Mouse (Mus musculus) embryonic facial prominence, embryonic 10.5 days (tissue): ENCODE data around the gene Gm3298. TPM values are rescaled to one million over a fixed set of nuclear protein-coding genes. Genes with fewer than 3 reads are reported as not detected.
"Not testable (repeated sequence)": the region's sequence is repeated elsewhere in the genome, so short reads cannot be mapped to it uniquely, and the experiment has no call there.

ENCODE experiments used
- DNase-seq: peaks from one replicate; pipeline ENCODE4 v3.0.0-alpha.2; 2017; ENCODE audit warnings: low spot score
- H3K27ac ChIP-seq: fragments of 300-500 bp; sonication (generic); replicated peaks from 2 replicates; pipeline ENCODE4 v1.5.1; 2016; ENCODE audit warnings: mild to moderate bottlenecking
- H3K27me3 ChIP-seq: fragments of 300-500 bp; sonication (generic); replicated peaks from 2 replicates; pipeline ENCODE4 v1.6.1; 2016; ENCODE audit warnings: low read depth, mild to moderate bottlenecking; ENCODE audit not compliant: poor library complexity, severe bottlenecking
- H3K36me3 ChIP-seq: fragments of 300-500 bp; sonication (generic); replicated peaks from 2 replicates; pipeline ENCODE4 v1.6.1; 2016; ENCODE audit warnings: mild to moderate bottlenecking, moderate library complexity
- H3K4me1 ChIP-seq: fragments of 300-500 bp; sonication (generic); 2 replicates; pipeline ENCODE4 v1.6.1; 2016
- H3K4me3 ChIP-seq: fragments of 300-500 bp; sonication (generic); 2 replicates; pipeline ENCODE4 v1.5.1; 2016; ENCODE audit warnings: mild to moderate bottlenecking, moderate library complexity
- H3K9me3 ChIP-seq: fragments of 300-500 bp; sonication (generic); 2 replicates; pipeline ENCODE4 v1.6.1; 2016; ENCODE audit warnings: mild to moderate bottlenecking
- WGBS: fragments of 180-500 bp; shearing (Covaris S2); methylation state at CpG from one replicate; pipeline ENCODE4 v1.1.7; 2016; 5-methylcytosine and 5-hydroxymethylcytosine counted together
- polyA plus RNA-seq: library from polyadenylated mRNA; unstranded; fragments of >200 nt; fragmentation: Nextera tagmentation; extraction: Ambion mirVana; gene quantifications from 2 replicates; pipeline ENCODE4 v1.2.1, GENCODE M21; 2016

Gene Gm3298
- polyA plus RNA-seq = 1.0 TPM in 1 of 2 replicates, not detected in the other

GRCm38 (mm10) chr14:5015591-5015990 is at the start of gene Gm3298:
Gene Gm3298, plus strand, starts transcription at chr14:5015891.
- not testable (repeated sequence) for H3K4me1 ChIP-seq, H3K4me3 ChIP-seq, H3K27me3 ChIP-seq, DNase-seq, H3K27ac ChIP-seq, H3K9me3 ChIP-seq, H3K36me3 ChIP-seq
- 79% methylated on average over 1 of the region's 2 CpGs for WGBS

GRCm38 (mm10) chr14:4983635-4984034 is 32.1 kb upstream of the Gm3298 start, which contains the start of gene Gm8297:
Gene Gm8297, plus strand, starts transcription at chr14:4983935.
- not testable (repeated sequence) for H3K9me3 ChIP-seq, H3K27me3 ChIP-seq, DNase-seq, H3K4me3 ChIP-seq, H3K36me3 ChIP-seq, H3K27ac ChIP-seq, H3K4me1 ChIP-seq

DNA sequence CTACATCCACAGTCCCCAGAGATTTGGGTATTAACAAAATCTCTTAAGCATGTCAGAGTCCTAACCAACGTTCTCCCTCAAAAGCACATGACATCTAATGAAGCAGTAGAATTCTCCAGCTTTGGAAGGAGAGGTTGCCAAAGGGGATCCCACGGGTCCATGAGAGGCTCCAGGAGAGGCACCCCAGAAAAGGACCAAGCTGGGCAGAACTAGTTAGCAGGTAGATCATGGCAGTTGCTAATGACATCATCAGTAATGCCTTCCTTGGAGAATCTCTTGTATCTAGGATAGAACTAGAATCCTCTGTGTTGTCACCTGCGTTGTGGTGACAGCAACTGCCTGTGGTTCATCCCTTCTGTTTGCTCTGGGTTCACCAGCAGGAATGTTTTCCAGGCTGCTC is 34.6 kb downstream of the Gm3298 start, which contains the start of gene 4930555G01Rik:
TSS of gene 4930555G01Rik (plus strand) at position 301 of the 400 bp plus-strand sequence.
- WGBS = no CpG with 5 or more reads among the region's 3 CpGs
- H3K27ac ChIP-seq, H3K36me3 ChIP-seq: not testable (repeated sequence)

More for the DNA sequence above, 34.6 kb downstream of the Gm3298 start, which contains the start of gene 4930555G01Rik:
- not testable (repeated sequence) for H3K9me3 ChIP-seq, DNase-seq, H3K4me3 ChIP-seq, H3K27me3 ChIP-seq, H3K4me1 ChIP-seq

Other genes with a start within 250 kb of the Gm3298 start
- gene Gm9602, start 239.6 kb upstream of the Gm3298 start, polyA plus RNA-seq = not detected in 2 replicates
- not detected in 2 replicates for gene Gm3269, start 177.8 kb upstream of the Gm3298 start, polyA plus RNA-seq
- gene Gm3264, start 160.3 kb upstream of the Gm3298 start, polyA plus RNA-seq = 1.0 TPM in 2 replicates
- gene Gm3278, start 123.5 kb upstream of the Gm3298 start, polyA plus RNA-seq = not detected in 2 replicates
- not detected in 2 replicates for gene Gm8297, start 32.0 kb upstream of the Gm3298 start, polyA plus RNA-seq
- gene 4930555G01Rik, start 34.7 kb downstream of the Gm3298 start, polyA plus RNA-seq = not detected in 2 replicates
- 1.8 and 1.9 TPM in 2 replicates for gene Gm8281, start 55.1 kb downstream of the Gm3298 start, polyA plus RNA-seq
- gene Gm8279, start 115.6 kb downstream of the Gm3298 start, polyA plus RNA-seq = not detected in 2 replicates
- gene Gm3317, start 148.6 kb downstream of the Gm3298 start, polyA plus RNA-seq = not detected in 2 replicates
- not detected in 2 replicates for gene Gm8271, start 169.9 kb downstream of the Gm3298 start, polyA plus RNA-seq
- gene Gm3526, start 244.7 kb downstream of the Gm3298 start, polyA plus RNA-seq = not detected in 2 replicates